Mouse (Mus musculus): ENCODE results near the gene Lman2l.

DNA sequence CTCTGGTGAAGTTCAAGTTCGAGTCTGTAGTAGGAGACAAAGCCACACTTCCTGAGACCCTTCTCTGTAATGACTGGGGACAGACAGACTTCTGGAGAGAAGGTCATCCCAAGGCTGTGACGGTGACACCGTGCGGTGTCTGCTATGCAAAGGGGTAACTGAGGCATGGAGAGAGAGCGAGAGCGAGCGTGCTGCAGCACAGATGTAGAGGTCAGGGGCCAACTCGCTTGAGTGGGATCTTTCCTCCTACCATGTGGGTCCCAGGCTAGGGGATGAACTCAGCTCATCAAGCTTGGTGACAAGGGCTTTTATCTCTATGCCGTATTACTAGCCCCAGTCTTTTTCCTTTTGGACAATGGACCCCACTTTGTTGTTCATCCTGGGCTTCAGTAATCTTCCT lies 42.0 kb upstream of the Lman2l start:
- TF ChIP-seq CTCF (IDR thresholded peaks at IDR 0.05; ENCODE audit: low read depth): no peak
- TF ChIP-seq EP300 (IDR thresholded peaks at IDR 0.05; ENCODE audit: low read depth): no peak

All from heart, postnatal 0 days (tissue).